ENCODE assay signal across 11 mouse cellular contexts in the genomic region with DNA sequence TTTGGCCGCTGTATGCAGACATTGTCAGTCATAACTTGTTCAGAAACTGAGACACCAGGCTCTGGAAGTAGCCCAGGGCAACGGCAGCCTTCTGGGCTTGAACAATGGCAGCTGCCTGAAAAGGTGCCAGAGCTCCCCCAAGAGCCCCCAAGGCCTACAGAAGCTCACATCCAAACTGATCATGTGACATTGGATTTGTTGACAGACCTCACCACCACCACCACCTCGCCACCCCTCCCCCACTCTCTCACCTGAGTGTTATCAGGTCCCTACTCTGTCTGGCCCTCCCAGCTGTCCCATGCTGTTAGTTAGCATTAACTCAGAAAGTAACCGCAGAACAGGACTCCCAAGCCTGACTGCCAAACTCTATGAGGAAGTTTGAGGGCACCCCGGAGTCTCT. TPM values are rescaled to one million over a fixed set of nuclear protein-coding genes. Genes with fewer than 3 reads are reported as not detected.
A peak's percentile ranks its signal among the peaks of the same experiment; 100 is the strongest.
DNase-seq lines count a peak whose midpoint lies in the region; ATAC-seq and TF ChIP-seq lines count a peak whose summit lies in the region.
"Had no signal": no experiment of that assay in that cellular context is flagged by ENCODE, and none has a peak within 500 bp of the region (broad histone marks: within the 10 kb centered on the region; RNA-seq: fewer than 3 reads in every experiment).

No protein-coding gene starts in this region.

- intact Hi-C loops in gastrocnemius, adult 2 months (cut with DNase I), result no loop called here
- intact Hi-C loops in gastrocnemius, postnatal 14 days (cut with DNase I; ENCODE audit: low total_unique reads), result loop anchor here (5.0 kb wide), 1 partner anchor 49 kb away; no protein-coding TSS in a partner anchor

- no peak overlapping the region for H3K4me3 ChIP-seq in gastrocnemius, adult 2 months
- no peak overlapping the region for H3K4me3 ChIP-seq in lung, embryonic 14.5 days (ENCODE audit: low read depth, low read length)
- no peak overlapping the region for H3K4me3 ChIP-seq in lung, adult 2 months (replicated peaks; ENCODE audit: extremely low read depth, low read depth, low read length)
- H3K4me3 ChIP-seq in embryonic facial prominence, embryonic 15.5 days (replicated peaks), result no peak overlapping the region
- H3K4me3 ChIP-seq in liver, postnatal 0 days (ENCODE audit: low read depth, low read length), result no peak overlapping the region
- H3K4me3 ChIP-seq: forebrain, embryonic 13.5 days had no signal

- peak; percentile 45 for DNase-seq in gastrocnemius, adult 2 months
- DNase-seq in gastrocnemius, postnatal 14 days, result no peak
- DNase-seq in lung, embryonic 14.5 days, result no peak
- no peak for DNase-seq in lung, adult 2 months
- DNase-seq in liver, postnatal 0 days, result peak; percentile 62
- no peak for DNase-seq in adrenal gland, postnatal 36 days
- DNase-seq: cerebellum, adult 9-11 months had no signal

- H3K36me3 ChIP-seq in lung, embryonic 14.5 days (ENCODE audit: insufficient read depth), result no peaks in the 10 kb centered on the region
- no peaks in the 10 kb centered on the region for H3K36me3 ChIP-seq in embryonic facial prominence, embryonic 15.5 days
- H3K36me3 ChIP-seq in liver, postnatal 0 days (replicated peaks; ENCODE audit: insufficient read depth, low read length), result no peaks in the 10 kb centered on the region

- TF ChIP-seq POLR2A in lung, adult 2 months (IDR thresholded peaks at IDR 0.05; ENCODE audit: borderline replicate concordance, extremely low read depth, low read depth, low read length), result no peak

- no peak for TF ChIP-seq EP300 in liver, postnatal 0 days (IDR thresholded peaks at IDR 0.05; ENCODE audit: low read depth)

- H3K4me1 ChIP-seq in lung, embryonic 14.5 days (ENCODE audit: insufficient read depth), result peaks cover 16% of the 10 kb centered on the region
- peaks cover 28% of the 10 kb centered on the region for H3K4me1 ChIP-seq in lung, adult 2 months (ENCODE audit: control insufficient read depth, insufficient read depth, low read length)
- peaks cover 37% of the 10 kb centered on the region for H3K4me1 ChIP-seq in embryonic facial prominence, embryonic 15.5 days
- peaks cover 32% of the 10 kb centered on the region for H3K4me1 ChIP-seq in liver, postnatal 0 days (ENCODE audit: insufficient read depth)

- H3K9me3 ChIP-seq in lung, embryonic 14.5 days (ENCODE audit: low read depth, low read length), result no peaks in the 10 kb centered on the region
- no peaks in the 10 kb centered on the region for H3K9me3 ChIP-seq in embryonic facial prominence, embryonic 15.5 days (replicated peaks)
- no peaks in the 10 kb centered on the region for H3K9me3 ChIP-seq in liver, postnatal 0 days (ENCODE audit: low read length)
- H3K9me3 ChIP-seq: forebrain, embryonic 13.5 days had no signal

- TF ChIP-seq CTCF in gastrocnemius, adult 2 months (IDR thresholded peaks at IDR 0.05), result no peak
- TF ChIP-seq CTCF in lung, embryonic 14.5 days (IDR thresholded peaks at IDR 0.05; ENCODE audit: low read depth), result no peak
- TF ChIP-seq CTCF in lung, adult 2 months (IDR thresholded peaks at IDR 0.05; ENCODE audit: insufficient read depth, low read length), result no peak
- no peak for TF ChIP-seq CTCF in liver, postnatal 0 days (IDR thresholded peaks at IDR 0.05; ENCODE audit: low read depth)

- ATAC-seq in lung, embryonic 14.5 days (ENCODE audit: insufficient read depth), result no peak
- ATAC-seq in embryonic facial prominence, embryonic 15.5 days (ENCODE audit: insufficient number of reproducible peaks, low FRiP score, low TSS enrichment, low read depth), result no peak
- ATAC-seq in liver, postnatal 0 days, result 0 out of 2 replicates have a peak, but pooled peaks have one; percentile 29
- no peak for ATAC-seq in frontal cortex, adult (ENCODE audit: low TSS enrichment)
- ATAC-seq: forebrain, embryonic 13.5 days; inflammation-experienced regulatory T-cells, adult 6 months had no signal

- 44% methylated on average over 5 of the region's 5 CpGs for WGBS in lung, embryonic 14.5 days
- 41% methylated on average over 5 of the region's 5 CpGs for WGBS in lung, adult 2 months
- whole genome bisulfite sequencing in embryonic facial prominence, embryonic 15.5 days, result 56% methylated on average over 5 of the region's 5 CpGs
- 38% methylated on average over 5 of the region's 5 CpGs for WGBS in liver, postnatal 0 days (ENCODE audit: insufficient replicate concordance)

- no peaks in the 10 kb centered on the region for H3K27me3 ChIP-seq in lung, embryonic 14.5 days (ENCODE audit: insufficient read depth, low read length)
- H3K27me3 ChIP-seq in embryonic facial prominence, embryonic 15.5 days, result no peaks in the 10 kb centered on the region
- H3K27me3 ChIP-seq in liver, postnatal 0 days (ENCODE audit: insufficient read depth, low read length), result no peaks in the 10 kb centered on the region
- H3K27me3 ChIP-seq: forebrain, embryonic 13.5 days had no signal

- H3K9ac ChIP-seq in lung, embryonic 14.5 days, result 0 out of 2 replicates have a peak overlapping the region, but pooled peaks have one; percentile 21
- H3K9ac ChIP-seq in embryonic facial prominence, embryonic 15.5 days, result no peak overlapping the region
- no peak overlapping the region for H3K9ac ChIP-seq in liver, postnatal 0 days (replicated peaks)
- H3K9ac ChIP-seq: forebrain, embryonic 13.5 days had no signal

- H3K4me2 ChIP-seq in lung, embryonic 14.5 days, result no peak overlapping the region
- no peak overlapping the region for H3K4me2 ChIP-seq in embryonic facial prominence, embryonic 15.5 days (replicated peaks)
- H3K4me2 ChIP-seq in liver, postnatal 0 days (ENCODE audit: low read depth, low read length), result no peak overlapping the region
- H3K4me2 ChIP-seq: forebrain, embryonic 13.5 days had no signal

- peak overlapping the region; percentile 67 for H3K27ac ChIP-seq in gastrocnemius, adult 2 months
- H3K27ac ChIP-seq in lung, embryonic 14.5 days (ENCODE audit: low read depth), result no peak overlapping the region
- peak overlapping the region; percentile 25; the same call in 1 of the 2 replicates for H3K27ac ChIP-seq in embryonic facial prominence, embryonic 15.5 days (replicated peaks)
- peak overlapping the region; percentile 37; the same call in 1 of the 2 replicates for H3K27ac ChIP-seq in liver, postnatal 0 days (ENCODE audit: low read depth)
- H3K27ac ChIP-seq: forebrain, embryonic 13.5 days had no signal

RNA-seq across cellular contexts. Expression of a gene that starts 44.7 kb away (rescaled TPM):
- total RNA-seq in gastrocnemius, adult 2 months (2021), result 100 to 1,000 TPM; 131 to 149 TPM
- total RNA-seq in gastrocnemius, postnatal 14 days (2021), result 100 to 1,000 TPM; 202 to 236 TPM
- polyA plus RNA-seq in lung, embryonic 14.5 days (2014; fragmentation: Nextera tagmentation; extraction: Ambion mirVana), result 47.1 and 49.4 TPM in 2 replicates
- polyA plus RNA-seq in lung, adult 2 months (2012; rRNA removed), result 30.5 and 38.1 TPM in 2 replicates
- 55.0 and 56.8 TPM in 2 replicates for polyA plus RNA-seq in embryonic facial prominence, embryonic 15.5 days (2015; fragmentation: Nextera tagmentation; extraction: Ambion mirVana)
- polyA plus RNA-seq in liver, postnatal 0 days (2015; fragmentation: Nextera tagmentation; extraction: Ambion mirVana), result 21.9 and 22.7 TPM in 2 replicates
- 10 to 100 TPM; 56.6 to 59.1 TPM for total RNA-seq in adrenal gland, postnatal 36 days (2021)

Comparison
In these comparisons a context has a peak if more than half of its experiments do, and no peak if none do; other contexts are left out.
1. DNase-seq: peak in gastrocnemius, adult 2 months (single experiment) and liver, postnatal 0 days (single experiment); none in gastrocnemius, postnatal 14 days (single experiment), lung, embryonic 14.5 days (single experiment), lung, adult 2 months (single experiment) and adrenal gland, postnatal 36 days (0 of 2).